Mouse (Mus musculus): ENCODE data around the gene Mst1.

DNA sequence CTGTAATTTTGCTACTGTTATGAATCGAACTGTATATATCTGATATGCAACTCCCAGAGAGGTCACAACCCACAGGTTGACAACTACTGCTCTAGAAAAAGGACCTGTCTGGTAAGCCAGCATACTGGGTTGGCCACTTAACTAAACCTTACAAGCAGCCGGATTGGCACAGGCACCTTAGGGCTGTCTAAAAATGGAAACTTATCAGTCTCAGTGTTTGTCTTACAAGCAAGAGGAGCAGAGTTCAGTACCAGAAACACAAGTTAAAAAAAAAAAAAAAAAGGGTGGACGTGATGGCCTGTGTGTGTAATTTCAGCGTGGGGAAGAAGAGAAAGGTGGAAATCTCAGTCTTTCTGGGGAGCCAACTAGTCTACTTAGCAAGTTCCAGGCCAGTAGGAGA lies 8.4 kb upstream of the Mst1 start:
- TF ChIP-seq POLR2A (IDR thresholded peaks at IDR 0.05; ENCODE audit: borderline replicate concordance, extremely low read depth, insufficient read depth, insufficient read length, poor library complexity, severe bottlenecking), result no peak
- TF ChIP-seq CTCF (IDR thresholded peaks at IDR 0.05; ENCODE audit: borderline replicate concordance, extremely low read depth, insufficient read depth, insufficient read length), result no peak

All from brain, embryonic 14.5 days (tissue).